14 mouse cellular contexts compared by ENCODE assay signal in the genomic region with DNA sequence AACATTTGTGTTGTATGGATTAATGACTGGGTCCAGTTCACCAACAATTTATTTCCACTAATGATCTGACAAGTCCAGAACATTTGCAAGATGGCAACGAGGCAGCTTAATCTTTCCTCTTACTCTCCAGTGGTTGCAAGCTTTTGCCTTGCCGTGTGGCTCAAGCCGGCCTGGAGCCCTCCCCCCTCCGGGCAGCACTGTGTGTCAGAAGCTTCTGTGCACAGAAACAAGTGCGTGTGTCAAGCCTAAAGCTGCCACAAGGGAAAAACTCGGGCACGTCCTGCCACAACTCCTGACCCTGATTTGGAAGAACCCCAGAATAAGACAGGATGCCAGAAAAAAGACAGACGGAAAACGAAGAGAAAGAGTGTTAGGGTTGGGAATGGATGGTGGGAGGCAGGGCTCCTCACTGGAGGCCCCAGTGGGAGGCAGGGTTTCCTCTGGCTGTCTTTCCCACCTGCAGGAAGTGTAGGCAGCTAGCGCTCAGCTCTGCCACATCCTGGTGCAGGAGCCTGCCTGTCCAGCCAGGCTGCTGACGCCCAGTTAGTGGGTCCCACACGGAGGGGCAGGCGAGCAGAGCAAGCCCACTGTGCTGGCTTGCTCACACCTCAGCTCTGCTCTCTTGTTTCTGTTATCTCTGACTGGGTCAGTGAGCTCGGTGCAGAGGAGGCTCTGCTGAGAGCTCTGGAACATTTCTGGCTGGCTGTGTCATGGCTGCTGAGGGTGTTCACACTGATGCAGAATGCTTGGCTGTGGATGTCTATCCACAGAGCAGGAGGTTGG.
DNase-seq lines count a peak whose midpoint lies in the region; ATAC-seq and TF ChIP-seq lines count a peak whose summit lies in the region.
"Had no signal": no experiment of that assay in that cellular context is flagged by ENCODE, and none has a peak within 500 bp of the region (broad histone marks: within the 10 kb centered on the region; RNA-seq: fewer than 3 reads in every experiment).

No protein-coding gene starts in this region.

- no peak overlapping the region for H3K9ac ChIP-seq in forebrain, embryonic 12.5 days
- no peak overlapping the region for H3K9ac ChIP-seq in forebrain, embryonic 11.5 days (ENCODE audit: low read length)
- H3K9ac ChIP-seq in heart, embryonic 16.5 days (ENCODE audit: low read length) = no peak overlapping the region
- no peak overlapping the region for H3K9ac ChIP-seq in midbrain, embryonic 11.5 days (ENCODE audit: low read length)
- no peak overlapping the region; the same call in 1 of the 2 replicates for H3K9ac ChIP-seq in midbrain, embryonic 13.5 days (replicated peaks)
- H3K9ac ChIP-seq in forebrain, postnatal 0 days = no peak overlapping the region
- H3K9ac ChIP-seq: liver, embryonic 12.5 days; midbrain, embryonic 12.5 days had no signal

- ATAC-seq in forebrain, embryonic 12.5 days (ENCODE audit: low FRiP score) = no peak
- no peak for ATAC-seq in forebrain, embryonic 11.5 days (replicated peaks; ENCODE audit: low FRiP score)
- ATAC-seq in heart, embryonic 16.5 days (replicated peaks; ENCODE audit: extremely low read depth, insufficient read depth, low FRiP score) = peak; percentile 65
- ATAC-seq in midbrain, embryonic 11.5 days (ENCODE audit: low FRiP score) = no peak
- no peak for ATAC-seq in midbrain, embryonic 13.5 days
- peak; percentile 23 for ATAC-seq in forebrain, postnatal 0 days
- ATAC-seq: liver, embryonic 12.5 days had no signal

- WGBS in forebrain, embryonic 12.5 days = 84% methylated on average over 14 of the region's 14 CpGs
- WGBS in forebrain, embryonic 11.5 days = 81% methylated on average over 14 of the region's 14 CpGs
- WGBS in heart, embryonic 16.5 days = 46% methylated on average over 14 of the region's 14 CpGs
- 82% methylated on average over 14 of the region's 14 CpGs for WGBS in midbrain, embryonic 11.5 days
- WGBS in midbrain, embryonic 13.5 days = 79% methylated on average over 14 of the region's 14 CpGs
- WGBS in forebrain, postnatal 0 days = 54% methylated on average over 14 of the region's 14 CpGs

- TF ChIP-seq CTCF in forebrain, postnatal 0 days (IDR thresholded peaks at IDR 0.05; ENCODE audit: low read depth) = 0 out of 2 replicates have a peak, but pooled peaks have one; percentile 3

- no peak for DNase-seq in forebrain, embryonic 11.5 days (ENCODE audit: low spot score)
- no peak for DNase-seq in heart, postnatal 14 days
- peak; percentile 45 for DNase-seq in midbrain, embryonic 11.5 days (ENCODE audit: low spot score, missing footprints)
- DNase-seq in forebrain, postnatal 0 days = no peak
- no peak for DNase-seq in embryo, embryonic 10.5 days (ENCODE audit: low spot score)
- DNase-seq: adrenal gland, postnatal 25 days; lung, postnatal 36 days; spleen, adult 18-20 months had no signal

- H3K4me3 ChIP-seq in forebrain, embryonic 12.5 days (replicated peaks) = no peak overlapping the region
- no peak overlapping the region for H3K4me3 ChIP-seq in forebrain, embryonic 11.5 days (ENCODE audit: low read depth, low read length)
- no peak overlapping the region for H3K4me3 ChIP-seq in heart, embryonic 16.5 days (ENCODE audit: low read length)
- H3K4me3 ChIP-seq in midbrain, embryonic 11.5 days (ENCODE audit: low read depth, low read length) = no peak overlapping the region
- no peak overlapping the region for H3K4me3 ChIP-seq in midbrain, embryonic 13.5 days (replicated peaks)
- no peak overlapping the region for H3K4me3 ChIP-seq in forebrain, postnatal 0 days (ENCODE audit: low read depth, low read length)
- H3K4me3 ChIP-seq: liver, embryonic 12.5 days; midbrain, embryonic 12.5 days had no signal

- intact Hi-C loops in heart, postnatal 14 days (cut with DNase I) = no loop called here

- H3K36me3 ChIP-seq in forebrain, embryonic 12.5 days (replicated peaks) = peaks cover 95% of the 10 kb centered on the region
- peaks cover 12% of the 10 kb centered on the region; the same call in 1 of the 2 replicates for H3K36me3 ChIP-seq in forebrain, embryonic 11.5 days (ENCODE audit: control insufficient read depth, insufficient read depth, low read length)
- peaks cover 17% of the 10 kb centered on the region for H3K36me3 ChIP-seq in heart, embryonic 16.5 days (ENCODE audit: control insufficient read depth, insufficient read depth)
- H3K36me3 ChIP-seq in midbrain, embryonic 11.5 days (ENCODE audit: control insufficient read depth, insufficient read depth, low read length) = peaks cover 33% of the 10 kb centered on the region
- peaks cover 88% of the 10 kb centered on the region for H3K36me3 ChIP-seq in midbrain, embryonic 13.5 days
- H3K36me3 ChIP-seq in forebrain, postnatal 0 days (ENCODE audit: insufficient read depth) = peaks cover 81% of the 10 kb centered on the region

- no peaks in the 10 kb centered on the region for H3K4me1 ChIP-seq in forebrain, embryonic 12.5 days
- H3K4me1 ChIP-seq in forebrain, embryonic 11.5 days (replicated peaks; ENCODE audit: control insufficient read depth, insufficient read depth, low read length) = no peaks in the 10 kb centered on the region
- peaks cover 10% of the 10 kb centered on the region for H3K4me1 ChIP-seq in heart, embryonic 16.5 days (ENCODE audit: control insufficient read depth, insufficient read depth, low read length)
- H3K4me1 ChIP-seq in midbrain, embryonic 11.5 days (ENCODE audit: control insufficient read depth, insufficient read depth, low read length) = no peaks in the 10 kb centered on the region; the same call in 1 of the 2 replicates
- no peaks in the 10 kb centered on the region for H3K4me1 ChIP-seq in midbrain, embryonic 13.5 days (replicated peaks)
- no peaks in the 10 kb centered on the region for H3K4me1 ChIP-seq in forebrain, postnatal 0 days (ENCODE audit: insufficient read depth)
- H3K4me1 ChIP-seq: liver, embryonic 12.5 days; midbrain, embryonic 12.5 days had no signal

- H3K4me2 ChIP-seq in forebrain, embryonic 12.5 days = no peak overlapping the region
- H3K4me2 ChIP-seq in forebrain, embryonic 11.5 days (ENCODE audit: low read depth, low read length, severe bottlenecking) = no peak overlapping the region
- H3K4me2 ChIP-seq in heart, embryonic 16.5 days (ENCODE audit: low read depth, low read length) = no peak overlapping the region
- no peak overlapping the region for H3K4me2 ChIP-seq in midbrain, embryonic 11.5 days
- no peak overlapping the region for H3K4me2 ChIP-seq in midbrain, embryonic 13.5 days (replicated peaks)
- no peak overlapping the region for H3K4me2 ChIP-seq in forebrain, postnatal 0 days (ENCODE audit: low read depth)
- H3K4me2 ChIP-seq: liver, embryonic 12.5 days; midbrain, embryonic 12.5 days had no signal

- 0 out of 2 replicates have a peak overlapping the region, but pooled peaks have one; percentile 13 for H3K27ac ChIP-seq in forebrain, embryonic 12.5 days
- H3K27ac ChIP-seq in forebrain, embryonic 11.5 days (ENCODE audit: low read depth, low read length) = no peak overlapping the region
- H3K27ac ChIP-seq in heart, embryonic 16.5 days (ENCODE audit: low read length) = peak overlapping the region; percentile 53
- H3K27ac ChIP-seq in midbrain, embryonic 11.5 days (ENCODE audit: low read depth, low read length) = no peak overlapping the region
- H3K27ac ChIP-seq in midbrain, embryonic 13.5 days = no peak overlapping the region
- no peak overlapping the region for H3K27ac ChIP-seq in forebrain, postnatal 0 days (ENCODE audit: low read depth, low read length)
- H3K27ac ChIP-seq: kidney, postnatal 0 days; liver, embryonic 12.5 days; midbrain, embryonic 12.5 days had no signal

- no peaks in the 10 kb centered on the region for H3K27me3 ChIP-seq in forebrain, embryonic 12.5 days
- no peaks in the 10 kb centered on the region for H3K27me3 ChIP-seq in forebrain, embryonic 11.5 days (ENCODE audit: control insufficient read depth, insufficient read depth, low read length)
- H3K27me3 ChIP-seq in heart, embryonic 16.5 days (ENCODE audit: control insufficient read depth, insufficient read depth, low read length) = no peaks in the 10 kb centered on the region
- no peaks in the 10 kb centered on the region for H3K27me3 ChIP-seq in midbrain, embryonic 11.5 days (ENCODE audit: control insufficient read depth, insufficient read depth, low read length)
- no peaks in the 10 kb centered on the region for H3K27me3 ChIP-seq in midbrain, embryonic 13.5 days
- no peaks in the 10 kb centered on the region for H3K27me3 ChIP-seq in forebrain, postnatal 0 days (ENCODE audit: insufficient read depth, low read length)
- H3K27me3 ChIP-seq: liver, embryonic 12.5 days; midbrain, embryonic 12.5 days had no signal

- no peaks in the 10 kb centered on the region for H3K9me3 ChIP-seq in forebrain, embryonic 12.5 days
- no peaks in the 10 kb centered on the region for H3K9me3 ChIP-seq in forebrain, embryonic 11.5 days (ENCODE audit: control insufficient read depth, low read length)
- H3K9me3 ChIP-seq in heart, embryonic 16.5 days (replicated peaks; ENCODE audit: control insufficient read depth, low read length) = no peaks in the 10 kb centered on the region
- H3K9me3 ChIP-seq in midbrain, embryonic 11.5 days (ENCODE audit: control insufficient read depth, low read length) = no peaks in the 10 kb centered on the region
- no peaks in the 10 kb centered on the region for H3K9me3 ChIP-seq in midbrain, embryonic 13.5 days
- H3K9me3 ChIP-seq in forebrain, postnatal 0 days (ENCODE audit: low read length) = no peaks in the 10 kb centered on the region
- H3K9me3 ChIP-seq: liver, embryonic 12.5 days; midbrain, embryonic 12.5 days had no signal

Comparison
In these comparisons a context has a peak if more than half of its experiments do, and no peak if none do; other contexts are left out.
1. ATAC-seq: peak in heart, embryonic 16.5 days (single experiment) and forebrain, postnatal 0 days (single experiment); none in forebrain, embryonic 12.5 days (single experiment), forebrain, embryonic 11.5 days (single experiment), midbrain, embryonic 11.5 days (single experiment) and midbrain, embryonic 13.5 days (single experiment).
2. H3K27ac ChIP-seq: peak in forebrain, embryonic 12.5 days (single experiment) and heart, embryonic 16.5 days (single experiment); none in forebrain, embryonic 11.5 days (single experiment), midbrain, embryonic 11.5 days (single experiment), midbrain, embryonic 13.5 days (single experiment) and forebrain, postnatal 0 days (single experiment).